Mouse (Mus musculus): ENCODE measurements around the gene Lrfn4. TPM values are rescaled to one million over a fixed set of nuclear protein-coding genes. Genes with fewer than 3 reads are reported as not detected.
A peak's percentile ranks its signal among the peaks of the same experiment; 100 is the strongest.

The Lrfn4 gene
- total and polyA plus RNA-seq, 2 experiments from 2014 or later = 17.1 to 164 TPM

DNA sequence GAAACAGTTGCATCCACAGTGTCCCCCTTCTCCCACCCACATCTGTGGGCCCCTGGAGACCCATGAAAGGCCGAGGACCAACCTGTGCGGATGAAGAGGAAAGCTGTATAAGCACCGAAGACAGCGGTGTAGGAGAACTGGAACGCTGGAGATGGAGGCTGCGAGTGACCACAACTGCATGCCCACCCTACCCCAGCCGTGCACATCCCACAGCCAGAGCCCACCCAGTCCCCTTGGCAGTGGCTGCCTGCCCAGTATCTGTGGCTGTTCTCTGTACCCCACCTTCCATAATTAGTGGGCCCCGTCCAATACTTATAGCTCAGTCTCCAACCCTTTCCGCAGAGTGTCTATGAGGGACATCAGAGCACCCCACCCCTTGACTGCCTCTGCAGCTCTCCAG is 8.0 kb upstream of the Lrfn4 start:
- no peaks in the 10 kb centered on the region for H3K27me3 ChIP-seq (ENCODE audit: insufficient read depth, low read length)
- no peaks in the 10 kb centered on the region for H3K9me3 ChIP-seq (ENCODE audit: low read length)
- ATAC-seq (ENCODE audit: low FRiP score) (no peak), DNase-seq (ENCODE audit: low spot score) (no peak)
- no peak for TF ChIP-seq CTCF (IDR thresholded peaks at IDR 0.05)
- H3K4me3 ChIP-seq (ENCODE audit: low read depth, low read length) = no peak overlapping the region
- H3K4me1 ChIP-seq (ENCODE audit: insufficient read depth, low read length) = peaks cover 5% of the 10 kb centered on the region; the same call in 1 of the 2 replicates
- no peak overlapping the region for H3K4me2 ChIP-seq (ENCODE audit: low read depth, low read length, poor library complexity, severe bottlenecking)
- WGBS = 94% methylated on average over 9 of the region's 9 CpGs
- H3K36me3 ChIP-seq (ENCODE audit: insufficient read depth, low read length) = peaks cover 25% of the 10 kb centered on the region
- H3K9ac ChIP-seq (replicated peaks; ENCODE audit: low read length, poor library complexity, severe bottlenecking) = no peak overlapping the region
- no peak overlapping the region for H3K27ac ChIP-seq (ENCODE audit: low read depth, low read length)

DNA sequence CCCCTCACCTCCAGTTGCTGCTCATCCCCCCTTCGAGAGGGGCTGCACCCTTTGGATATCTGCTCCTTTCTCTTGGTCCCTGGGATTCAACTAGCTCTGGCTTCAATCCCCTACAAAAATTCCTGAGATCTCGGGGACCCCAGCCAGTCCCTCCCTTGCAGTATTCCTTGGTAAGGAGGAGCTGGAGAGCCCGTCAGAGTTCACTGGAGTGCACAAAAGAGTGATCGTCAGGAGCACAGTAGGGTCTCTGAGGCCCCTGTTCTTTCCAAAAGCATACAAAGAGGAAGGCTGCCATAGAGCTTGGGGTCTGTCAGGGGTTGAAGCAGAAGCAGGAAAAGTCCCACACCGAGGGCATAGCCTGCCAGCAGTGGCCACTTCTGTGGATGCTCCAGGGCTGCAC is 7.3 kb upstream of the Lrfn4 start:
- ATAC-seq (ENCODE audit: low FRiP score) (no peak), DNase-seq (ENCODE audit: low spot score) (no peak)
- Histone ChIP-seq H3K9ac (replicated peaks; ENCODE audit: low read length, poor library complexity, severe bottlenecking) (no peak overlapping the region), H3K4me3 (ENCODE audit: low read depth, low read length) (no peak overlapping the region), H3K36me3 (ENCODE audit: insufficient read depth, low read length) (peaks cover 25% of the 10 kb centered on the region), H3K27me3 (ENCODE audit: insufficient read depth, low read length) (no peaks in the 10 kb centered on the region), H3K4me1 (ENCODE audit: insufficient read depth, low read length) (peaks cover 5% of the 10 kb centered on the region; the same call in 1 of the 2 replicates), H3K27ac (ENCODE audit: low read depth, low read length) (no peak overlapping the region), H3K9me3 (ENCODE audit: low read length) (no peaks in the 10 kb centered on the region), H3K4me2 (ENCODE audit: low read depth, low read length, poor library complexity, severe bottlenecking) (no peak overlapping the region)
- TF ChIP-seq CTCF (IDR thresholded peaks at IDR 0.05) = no peak
- WGBS = 78% methylated on average over 5 of the region's 5 CpGs

DNA sequence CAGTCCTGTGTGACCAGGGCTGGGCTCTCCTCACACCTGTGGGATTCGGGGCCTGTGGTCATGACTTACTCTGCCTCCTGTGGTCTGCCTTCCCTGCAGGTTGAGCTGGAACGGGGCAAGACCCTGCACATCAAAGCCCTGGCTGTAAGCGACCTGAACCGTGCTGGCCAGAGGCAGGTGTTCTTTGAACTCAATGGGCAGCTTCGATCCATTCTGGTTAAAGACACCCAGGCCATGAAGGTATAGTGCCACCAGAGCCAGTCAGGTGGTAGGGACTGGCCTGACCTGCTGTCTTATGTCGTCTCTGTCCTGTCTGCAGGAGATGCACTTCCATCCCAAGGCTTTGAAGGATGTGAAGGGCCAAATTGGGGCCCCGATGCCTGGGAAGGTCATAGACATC is 5.3 kb upstream of the Lrfn4 start:
- no peak overlapping the region for H3K27ac ChIP-seq (ENCODE audit: low read depth, low read length)
- no peak for TF ChIP-seq CTCF (IDR thresholded peaks at IDR 0.05)
- no peak overlapping the region for H3K4me2 ChIP-seq (ENCODE audit: low read depth, low read length, poor library complexity, severe bottlenecking)
- no peak overlapping the region for H3K9ac ChIP-seq (replicated peaks; ENCODE audit: low read length, poor library complexity, severe bottlenecking)
- no peaks in the 10 kb centered on the region for H3K9me3 ChIP-seq (ENCODE audit: low read length)
- ATAC-seq (ENCODE audit: low FRiP score) (no peak), DNase-seq (ENCODE audit: low spot score) (no peak)
- no peaks in the 10 kb centered on the region for H3K27me3 ChIP-seq (ENCODE audit: insufficient read depth, low read length)
- H3K4me1 ChIP-seq (ENCODE audit: insufficient read depth, low read length) = no peaks in the 10 kb centered on the region; the same call in 1 of the 2 replicates
- no peak overlapping the region for H3K4me3 ChIP-seq (ENCODE audit: low read depth, low read length)
- 92% methylated on average over 7 of the region's 7 CpGs for WGBS
- H3K36me3 ChIP-seq (ENCODE audit: insufficient read depth, low read length) = peaks cover 25% of the 10 kb centered on the region

DNA sequence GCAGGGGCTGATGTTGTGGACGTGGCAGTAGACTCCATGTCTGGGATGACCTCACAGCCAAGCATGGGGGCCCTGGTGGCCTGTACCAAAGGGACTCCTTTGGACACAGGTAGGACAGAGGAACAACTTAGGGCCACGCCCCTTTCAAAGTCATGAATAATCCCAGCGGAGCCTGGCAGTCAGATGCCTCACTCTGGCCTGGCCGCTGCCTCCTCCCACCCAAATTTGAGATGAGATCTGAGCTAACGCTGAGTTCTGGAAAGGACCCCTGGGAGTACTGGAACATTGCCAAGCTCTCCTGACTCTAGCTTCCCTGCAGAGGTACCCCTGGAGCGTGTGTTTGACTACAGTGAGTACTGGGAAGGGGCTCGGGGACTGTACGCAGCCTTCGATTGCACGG is 4.0 kb upstream of the Lrfn4 start:
- Histone ChIP-seq H3K9me3 (ENCODE audit: low read length) (no peaks in the 10 kb centered on the region), H3K36me3 (ENCODE audit: insufficient read depth, low read length) (peaks cover 25% of the 10 kb centered on the region), H3K4me2 (ENCODE audit: low read depth, low read length, poor library complexity, severe bottlenecking) (no peak overlapping the region), H3K9ac (replicated peaks; ENCODE audit: low read length, poor library complexity, severe bottlenecking) (no peak overlapping the region), H3K4me3 (ENCODE audit: low read depth, low read length) (no peak overlapping the region), H3K27me3 (ENCODE audit: insufficient read depth, low read length) (no peaks in the 10 kb centered on the region), H3K4me1 (ENCODE audit: insufficient read depth, low read length) (peaks cover 2% of the 10 kb centered on the region; the same call in 1 of the 2 replicates), H3K27ac (ENCODE audit: low read depth, low read length) (no peak overlapping the region)
- DNase-seq (ENCODE audit: low spot score) (no peak), ATAC-seq (ENCODE audit: low FRiP score) (no peak)
- TF ChIP-seq CTCF (IDR thresholded peaks at IDR 0.05) = no peak
- WGBS = 83% methylated on average over 10 of the region's 10 CpGs

DNA sequence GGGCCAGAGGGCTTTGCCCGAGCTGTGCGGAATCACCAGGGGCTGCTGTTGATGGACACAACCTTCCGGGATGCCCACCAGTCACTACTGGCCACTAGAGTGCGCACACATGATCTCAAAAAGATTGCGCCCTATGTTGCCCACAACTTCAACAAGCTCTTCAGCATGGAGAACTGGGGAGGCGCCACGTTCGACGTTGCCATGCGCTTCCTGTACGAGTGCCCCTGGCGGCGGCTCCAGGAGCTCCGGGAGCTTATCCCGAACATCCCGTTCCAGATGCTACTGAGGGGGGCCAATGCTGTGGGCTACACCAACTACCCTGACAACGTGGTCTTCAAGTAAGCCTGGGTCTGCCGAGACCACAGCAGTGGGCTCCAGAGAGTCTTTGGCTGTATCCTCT is 2.7 kb upstream of the Lrfn4 start:
- 32% methylated on average over 18 of the region's 18 CpGs for WGBS
- H3K36me3 ChIP-seq (ENCODE audit: insufficient read depth, low read length) = peaks cover 24% of the 10 kb centered on the region
- no peak overlapping the region for H3K4me2 ChIP-seq (ENCODE audit: low read depth, low read length, poor library complexity, severe bottlenecking)
- no peaks in the 10 kb centered on the region for H3K27me3 ChIP-seq (ENCODE audit: insufficient read depth, low read length)
- no peaks in the 10 kb centered on the region for H3K9me3 ChIP-seq (ENCODE audit: low read length)
- no peak overlapping the region for H3K4me3 ChIP-seq (ENCODE audit: low read depth, low read length)
- no peak for ATAC-seq (ENCODE audit: low FRiP score)
- H3K27ac ChIP-seq (ENCODE audit: low read depth, low read length) = no peak overlapping the region
- H3K9ac ChIP-seq (replicated peaks; ENCODE audit: low read length, poor library complexity, severe bottlenecking) = no peak overlapping the region
- DNase-seq (ENCODE audit: low spot score) = peak; percentile 73
- peak; percentile 69 for TF ChIP-seq CTCF (IDR thresholded peaks at IDR 0.05)
- peaks cover 14% of the 10 kb centered on the region; the same call in 1 of the 2 replicates for H3K4me1 ChIP-seq (ENCODE audit: insufficient read depth, low read length)

DNA sequence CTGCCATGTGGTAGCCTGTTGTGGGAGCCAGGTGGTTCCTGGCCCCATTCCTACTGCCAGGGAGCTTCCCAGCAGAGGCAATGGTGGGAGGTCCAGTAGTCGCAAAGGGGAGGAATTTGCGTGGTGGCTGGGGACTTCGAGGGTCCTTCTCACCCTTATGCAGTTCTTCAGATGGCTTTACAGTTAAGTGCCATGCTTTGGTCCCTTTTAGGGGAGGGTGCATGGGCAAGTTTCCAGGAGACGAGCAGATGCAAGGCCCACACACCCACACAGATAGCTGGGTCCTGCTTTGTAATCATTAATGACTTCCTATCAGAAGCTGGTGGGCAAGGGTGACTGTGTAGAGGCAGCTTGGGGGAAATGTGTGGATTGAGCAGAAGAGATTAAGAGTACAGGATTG is 1.1 kb upstream of the Lrfn4 start:
- no peak overlapping the region for H3K9ac ChIP-seq (replicated peaks; ENCODE audit: low read length, poor library complexity, severe bottlenecking)
- TF ChIP-seq CTCF (IDR thresholded peaks at IDR 0.05) = no peak
- no peaks in the 10 kb centered on the region for H3K9me3 ChIP-seq (ENCODE audit: low read length)
- H3K4me2 ChIP-seq (ENCODE audit: low read depth, low read length, poor library complexity, severe bottlenecking) = no peak overlapping the region
- peaks cover 25% of the 10 kb centered on the region for H3K36me3 ChIP-seq (ENCODE audit: insufficient read depth, low read length)
- WGBS = 46% methylated on average over 4 of the region's 4 CpGs
- H3K27me3 ChIP-seq (ENCODE audit: insufficient read depth, low read length) = no peaks in the 10 kb centered on the region
- no peak overlapping the region for H3K27ac ChIP-seq (ENCODE audit: low read depth, low read length)
- H3K4me3 ChIP-seq (ENCODE audit: low read depth, low read length) = no peak overlapping the region
- DNase-seq (ENCODE audit: low spot score) (no peak), ATAC-seq (ENCODE audit: low FRiP score) (no peak)
- peaks cover 14% of the 10 kb centered on the region; the same call in 1 of the 2 replicates for H3K4me1 ChIP-seq (ENCODE audit: insufficient read depth, low read length)

Data from midbrain, postnatal 0 days (tissue).